Mouse (Mus musculus) forebrain, embryonic 16.5 days (tissue): ENCODE data around the gene Crim1. TPM values are rescaled to one million over a fixed set of nuclear protein-coding genes. Genes with fewer than 3 reads are reported as not detected.

Source experiments
- ATAC-seq: fragments of 200-750 bp; cut with Nextera tagmentation; 2 replicates; pipeline ENCODE4 v1.8.0; 2017; ENCODE audit warnings: mild to moderate bottlenecking, moderate library complexity
- H3K27ac ChIP-seq: fragments of 300-500 bp; sonication (generic); 2 replicates; pipeline ENCODE4 v1.5.1; 2014; ENCODE audit warnings: low read length, control low read depth
- H3K27me3 ChIP-seq: fragments of 300-500 bp; sonication (generic); replicated peaks from 2 replicates; pipeline ENCODE4 v1.6.1; 2014; ENCODE audit warnings: low read length; ENCODE audit not compliant: control insufficient read depth, insufficient read depth
- H3K36me3 ChIP-seq: fragments of 300-500 bp; sonication (generic); 2 replicates; pipeline ENCODE4 v1.6.1; 2014; ENCODE audit not compliant: control insufficient read depth, insufficient read depth
- H3K4me1 ChIP-seq: fragments of 300-500 bp; sonication (generic); replicated peaks from 2 replicates; pipeline ENCODE4 v1.6.1; 2014; ENCODE audit warnings: low read length; ENCODE audit not compliant: control insufficient read depth, insufficient read depth
- H3K4me2 ChIP-seq: fragments of 300-500 bp; sonication (generic); 2 replicates; pipeline ENCODE4 v1.6.1; 2014; ENCODE audit warnings: mild to moderate bottlenecking, low read length, control low read depth
- H3K4me3 ChIP-seq: fragments of 300-500 bp; sonication (generic); replicated peaks from 2 replicates; pipeline ENCODE4 v1.5.1; 2014; ENCODE audit warnings: mild to moderate bottlenecking, low read length, control low read depth
- H3K9ac ChIP-seq: fragments of 300-500 bp; sonication (generic); replicated peaks from 2 replicates; pipeline ENCODE4 v1.6.1; 2014; ENCODE audit warnings: low read depth, low read length, control low read depth
- H3K9me3 ChIP-seq: fragments of 300-500 bp; sonication (generic); 2 replicates; pipeline ENCODE4 v1.6.1; 2016; ENCODE audit warnings: low read length; ENCODE audit not compliant: control insufficient read depth
- WGBS: fragments of 180-500 bp; shearing (Covaris S2); extraction: QIAGEN DNeasy Blood & Tissue Kit; methylation state at CpG from one replicate; pipeline ENCODE4 v1.1.7; 2014; 5-methylcytosine and 5-hydroxymethylcytosine counted together
- microRNA-seq: library from miRNA; unstranded; fragments of <30 nt; microRNA quantifications from one replicate; pipeline ENCODE4, GENCODE M21; 2017
- polyA plus RNA-seq: library from polyadenylated mRNA; unstranded; fragments of >200 nt; fragmentation: Nextera tagmentation; extraction: Ambion mirVana; gene quantifications from 2 replicates; pipeline ENCODE4 v1.2.1, GENCODE M21; 2015

Gene Crim1
- polyA plus RNA-seq, 1 experiment from 2014 or later, result 9.9 TPM

- Histone ChIP-seq H3K27ac (no peak overlapping the region), H3K9me3 (no peaks in the 10 kb centered on the region), H3K27me3 (no peaks in the 10 kb centered on the region), H3K4me3 (no peak overlapping the region), H3K36me3 (no peaks in the 10 kb centered on the region), H3K4me1 (no peaks in the 10 kb centered on the region; the same call in 1 of the 2 replicates), H3K9ac (no peak overlapping the region), H3K4me2 (no peak overlapping the region)
- WGBS, result 88% methylated on average over 2 of the region's 2 CpGs
- ATAC-seq, result no peak
These were observed 215.2 kb downstream of the Crim1 start for GRCm38 (mm10) chr17:78415255-78415654.

GRCm38 (mm10) chr17:78417381-78418281 lies 217.6 kb downstream of the Crim1 start, which contains the start of gene Fez2:
Gene Fez2, minus strand, starts transcription at chr17:78418152.
- Histone ChIP-seq H3K27me3 (no peaks in the 10 kb centered on the region), H3K36me3 (no peaks in the 10 kb centered on the region), H3K27ac (peak within 1 kb of the TSS; percentile 64; the same call in 1 of the 2 replicates), H3K9ac (peak within 1 kb of the TSS; percentile 76), H3K4me2 (peak within 1 kb of the TSS; percentile 48), H3K4me3 (peak within 1 kb of the TSS; percentile 73), H3K4me1 (no peaks in the 10 kb centered on the region; the same call in 1 of the 2 replicates), H3K9me3 (no peaks in the 10 kb centered on the region)
- ATAC-seq, result peak; percentile 93
- WGBS, result under 1% methylated on average over 59 of the region's 67 CpGs

DNA sequence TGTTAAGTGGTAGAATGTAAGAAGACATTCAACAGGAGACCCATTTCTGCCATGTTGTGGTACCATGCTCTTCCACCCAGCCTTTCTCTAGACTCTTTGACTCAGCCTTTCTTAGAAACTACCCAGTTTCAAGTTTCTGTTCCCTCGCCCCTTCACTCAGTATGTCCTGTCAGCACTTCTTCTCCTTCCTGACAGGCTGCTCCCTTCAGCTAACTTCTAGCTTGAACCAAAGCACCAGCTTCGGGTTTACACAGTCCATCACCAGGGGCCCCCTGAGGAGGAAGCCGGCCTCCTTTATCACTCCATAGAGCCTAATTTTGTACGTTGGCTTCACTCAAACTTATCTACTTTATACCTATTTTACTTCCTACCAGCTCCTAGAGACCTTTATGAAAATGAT lies 219.2 kb downstream of the Crim1 start:
- WGBS, result 79% methylated on average over 4 of the region's 4 CpGs
- H3K4me1 ChIP-seq, result no peaks in the 10 kb centered on the region; the same call in 1 of the 2 replicates
- no peak for ATAC-seq
- no peak overlapping the region for H3K9ac ChIP-seq
- H3K4me3 ChIP-seq, result no peak overlapping the region
- no peaks in the 10 kb centered on the region for H3K27me3 ChIP-seq
- H3K4me2 ChIP-seq, result no peak overlapping the region
- H3K27ac ChIP-seq, result no peak overlapping the region
- H3K9me3 ChIP-seq, result no peaks in the 10 kb centered on the region
- no peaks in the 10 kb centered on the region for H3K36me3 ChIP-seq

GRCm38 (mm10) chr17:78425026-78425425 lies 225.0 kb downstream of the Crim1 start:
- Histone ChIP-seq H3K36me3 (no peaks in the 10 kb centered on the region), H3K4me1 (no peaks in the 10 kb centered on the region), H3K9ac (no peak overlapping the region), H3K4me3 (no peak overlapping the region), H3K27me3 (no peaks in the 10 kb centered on the region), H3K9me3 (no peaks in the 10 kb centered on the region), H3K27ac (no peak overlapping the region), H3K4me2 (no peak overlapping the region)
- ATAC-seq, result no peak
- 82% methylated on average over 8 of the region's 8 CpGs for WGBS

Small RNA genes lying within 50 kb of the gene (microRNA-seq; reads per million reads assigned to microRNA genes)
- gene Gm25069, result not detected

Other genes with a start within 250 kb of the Crim1 start
- 40.2 and 46.7 TPM in 2 replicates for gene Fez2, start 217.9 kb downstream of the Crim1 start, polyA plus RNA-seq